Comparison of ENCODE assay signal across 32 mouse cellular contexts in the genomic region with DNA sequence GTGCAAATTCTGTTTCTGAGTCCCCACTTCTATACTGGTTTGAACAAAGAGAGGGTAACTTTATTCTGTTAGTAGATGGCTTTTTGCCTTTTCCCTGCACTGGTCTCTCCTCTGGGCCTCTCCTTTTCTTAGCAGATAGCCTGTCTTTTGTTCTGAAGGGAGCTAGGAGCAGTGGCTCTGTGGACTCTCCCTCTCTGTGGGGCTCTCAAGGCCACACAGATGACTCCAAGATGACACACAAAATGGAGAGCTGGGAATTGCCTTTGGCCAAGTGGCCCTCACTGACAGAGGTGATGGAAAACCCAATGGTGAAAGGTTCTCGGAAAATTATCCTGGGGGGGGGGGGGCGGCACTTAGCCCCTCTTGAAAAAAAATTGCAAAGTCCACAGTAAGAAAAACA.
"Had no signal": no experiment of that assay in that cellular context is flagged by ENCODE, and none has a peak within 500 bp of the region (broad histone marks: within the 10 kb centered on the region; RNA-seq: fewer than 3 reads in every experiment).

No protein-coding gene starts in this region.

- H3K9me3 ChIP-seq: limb, embryonic 10.5 days; limb, embryonic 12.5 days; limb, embryonic 13.5 days; limb, embryonic 15.5 days; liver, embryonic 12.5 days; liver, embryonic 13.5 days; liver, embryonic 15.5 days; lung, embryonic 15.5 days; megakaryocyte, embryonic 14.5 days; midbrain, embryonic 10.5 days; midbrain, embryonic 12.5 days; midbrain, embryonic 13.5 days; midbrain, embryonic 15.5 days had no signal

- H3K36me3 ChIP-seq: limb, embryonic 12.5 days; limb, embryonic 13.5 days; limb, embryonic 15.5 days; liver, embryonic 12.5 days; liver, embryonic 13.5 days; liver, embryonic 15.5 days; lung, embryonic 15.5 days; midbrain, embryonic 12.5 days; midbrain, embryonic 13.5 days; midbrain, embryonic 15.5 days had no signal

- H3K27ac ChIP-seq: left cerebral cortex, adult 2 months; limb, embryonic 10.5 days; limb, embryonic 12.5 days; limb, embryonic 13.5 days; limb, embryonic 15.5 days; liver, embryonic 12.5 days; liver, embryonic 13.5 days; liver, embryonic 14.5 days; liver, embryonic 15.5 days; lung, embryonic 15.5 days; macrophage; midbrain, embryonic 10.5 days; midbrain, embryonic 12.5 days; midbrain, embryonic 13.5 days; midbrain, embryonic 15.5 days had no signal

- DNase-seq: left cerebral cortex, postnatal 4 days; liver; liver, embryonic 13.5 days; liver, postnatal 0 days; lung, adult 18-20 months; lung, adult 2 months; lung, embryonic 14.5 days; lung, postnatal 10 days; lung, postnatal 14 days; lung, postnatal 36 days; lung, postnatal 4 days; midbrain, embryonic 14.5 days had no signal

- H3K4me2 ChIP-seq: limb, embryonic 12.5 days; limb, embryonic 13.5 days; limb, embryonic 15.5 days; liver, embryonic 11.5 days; liver, embryonic 12.5 days; liver, embryonic 13.5 days; liver, embryonic 15.5 days; lung, embryonic 14.5 days; lung, embryonic 15.5 days; midbrain, embryonic 11.5 days; midbrain, embryonic 12.5 days; midbrain, embryonic 13.5 days; midbrain, embryonic 15.5 days had no signal

- H3K4me3 ChIP-seq: left cerebral cortex, adult 2 months; limb, embryonic 10.5 days; limb, embryonic 12.5 days; limb, embryonic 13.5 days; limb, embryonic 15.5 days; liver, embryonic 12.5 days; liver, embryonic 13.5 days; liver, embryonic 15.5 days; lung, embryonic 15.5 days; megakaryocyte, embryonic 14.5 days; midbrain, embryonic 10.5 days; midbrain, embryonic 12.5 days; midbrain, embryonic 13.5 days; midbrain, embryonic 15.5 days; myocyte had no signal

- H3K27me3 ChIP-seq: limb, embryonic 12.5 days; limb, embryonic 13.5 days; limb, embryonic 15.5 days; liver, embryonic 12.5 days; liver, embryonic 13.5 days; liver, embryonic 15.5 days; lung, embryonic 15.5 days; midbrain, embryonic 12.5 days; midbrain, embryonic 13.5 days; midbrain, embryonic 15.5 days had no signal

- H3K9ac ChIP-seq: limb, embryonic 12.5 days; limb, embryonic 13.5 days; limb, embryonic 15.5 days; liver, embryonic 12.5 days; liver, embryonic 13.5 days; liver, embryonic 14.5 days; liver, embryonic 15.5 days; liver, postnatal 0 days; lung, embryonic 14.5 days; lung, embryonic 15.5 days; midbrain, embryonic 12.5 days; midbrain, embryonic 13.5 days; midbrain, embryonic 15.5 days had no signal

- ATAC-seq: liver, embryonic 12.5 days; liver, postnatal 0 days; lung, postnatal 0 days; midbrain, embryonic 13.5 days; midbrain, embryonic 15.5 days; midbrain, embryonic 16.5 days had no signal

- H3K4me1 ChIP-seq: limb, embryonic 12.5 days; limb, embryonic 13.5 days; limb, embryonic 15.5 days; liver, embryonic 12.5 days; liver, embryonic 13.5 days; lung, embryonic 15.5 days; megakaryocyte, embryonic 14.5 days; midbrain, embryonic 12.5 days; midbrain, embryonic 15.5 days had no signal
